Mouse (Mus musculus) hindbrain, embryonic 15.5 days (tissue): ENCODE data around the gene Gm28043. TPM values are rescaled to one million over a fixed set of nuclear protein-coding genes. Genes with fewer than 3 reads are reported as not detected.
"Not testable (repeated sequence)": the region's sequence is repeated elsewhere in the genome, so short reads cannot be mapped to it uniquely, and the experiment has no call there.

ENCODE experiments used
- ATAC-seq: fragments of 200-750 bp; cut with Nextera tagmentation; 2 replicates; pipeline ENCODE4 v1.8.0; 2017; ENCODE audit warnings: low read depth, moderate number of reproducible peaks, moderate TSS enrichment; ENCODE audit not compliant: low FRiP score
- H3K27ac ChIP-seq: fragments of 300-500 bp; sonication (generic); replicated peaks from 2 replicates; pipeline ENCODE4 v1.5.1; 2015; ENCODE audit warnings: mild to moderate bottlenecking, inconsistent platforms
- H3K27me3 ChIP-seq: fragments of 300-500 bp; sonication (generic); 2 replicates; pipeline ENCODE4 v1.6.1; 2015; ENCODE audit warnings: control low read depth, inconsistent platforms
- H3K36me3 ChIP-seq: fragments of 300-500 bp; sonication (generic); 2 replicates; pipeline ENCODE4 v1.6.1; 2015; ENCODE audit warnings: control low read depth, inconsistent platforms
- H3K4me1 ChIP-seq: fragments of 300-500 bp; sonication (generic); replicated peaks from 2 replicates; pipeline ENCODE4 v1.6.1; 2015; ENCODE audit warnings: control low read depth, inconsistent platforms
- H3K4me2 ChIP-seq: fragments of 300-500 bp; sonication (generic); 2 replicates; pipeline ENCODE4 v1.6.1; 2015; ENCODE audit warnings: moderate library complexity, mild to moderate bottlenecking, inconsistent platforms
- H3K4me3 ChIP-seq: fragments of 300-500 bp; sonication (generic); 2 replicates; pipeline ENCODE4 v1.5.1; 2015; ENCODE audit warnings: mild to moderate bottlenecking, inconsistent platforms
- H3K9ac ChIP-seq: fragments of 300-500 bp; sonication (generic); 2 replicates; pipeline ENCODE4 v1.6.1; 2015; ENCODE audit warnings: inconsistent platforms
- H3K9me3 ChIP-seq: fragments of 300-500 bp; sonication (generic); 2 replicates; pipeline ENCODE4 v1.6.1; 2016; ENCODE audit warnings: control low read depth, inconsistent platforms
- whole genome bisulfite sequencing: fragments of 180-500 bp; shearing (Covaris S2); methylation state at CpG from one replicate; pipeline ENCODE4 v1.1.7; 2015; 5-methylcytosine and 5-hydroxymethylcytosine counted together
- polyA plus RNA-seq: library from polyadenylated mRNA; unstranded; fragments of >200 nt; fragmentation: Nextera tagmentation; extraction: Ambion mirVana; gene quantifications from 2 replicates; pipeline ENCODE4 v1.2.1, GENCODE M21; 2015

The Gm28043 gene
- polyA plus RNA-seq, 1 experiment from 2014 or later: 3.3 TPM

GRCm38 (mm10) chr17:29595891-29596770 is 18.5 kb upstream of the Gm28043 start:
- peak; percentile 25; the same call in 1 of the 2 replicates for ATAC-seq
- no peaks in the 10 kb centered on the region for H3K27me3 ChIP-seq
- peaks cover 10% of the 10 kb centered on the region for H3K36me3 ChIP-seq
- no peak overlapping the region for H3K27ac ChIP-seq
- no peaks in the 10 kb centered on the region for H3K9me3 ChIP-seq
- H3K4me3 ChIP-seq: no peak overlapping the region
- 69% methylated on average over 15 of the region's 15 CpGs for WGBS
- peaks cover 13% of the 10 kb centered on the region for H3K4me1 ChIP-seq
- no peak overlapping the region for H3K4me2 ChIP-seq
- H3K9ac ChIP-seq: no peak overlapping the region

GRCm38 (mm10) chr17:29596771-29597132 is 17.9 kb upstream of the Gm28043 start:
- Histone ChIP-seq H3K4me3 (no peak overlapping the region), H3K9me3 (no peaks in the 10 kb centered on the region), H3K36me3 (peaks cover 12% of the 10 kb centered on the region), H3K4me2 (no peak overlapping the region), H3K4me1 (peaks cover 13% of the 10 kb centered on the region), H3K27ac (no peak overlapping the region), H3K27me3 (no peaks in the 10 kb centered on the region), H3K9ac (no peak overlapping the region)
- no peak for ATAC-seq
- 49% methylated on average over 13 of the region's 13 CpGs for WGBS

GRCm38 (mm10) chr17:29599051-29599450 is 15.6 kb upstream of the Gm28043 start:
- no peak overlapping the region for H3K4me2 ChIP-seq
- 93% methylated on average over 14 of the region's 14 CpGs for WGBS
- no peaks in the 10 kb centered on the region for H3K9me3 ChIP-seq
- no peak overlapping the region for H3K4me3 ChIP-seq
- no peaks in the 10 kb centered on the region for H3K27me3 ChIP-seq
- H3K9ac ChIP-seq: no peak overlapping the region
- no peak overlapping the region for H3K27ac ChIP-seq
- no peak for ATAC-seq
- H3K4me1 ChIP-seq: peaks cover 13% of the 10 kb centered on the region
- peaks cover 18% of the 10 kb centered on the region for H3K36me3 ChIP-seq

- H3K9me3 ChIP-seq: no peaks in the 10 kb centered on the region
- H3K36me3 ChIP-seq: peaks cover 18% of the 10 kb centered on the region
- no peak overlapping the region for H3K27ac ChIP-seq
- H3K9ac ChIP-seq: no peak overlapping the region
- no peaks in the 10 kb centered on the region for H3K27me3 ChIP-seq
- no peak overlapping the region for H3K4me2 ChIP-seq
- ATAC-seq: no peak
- no peak overlapping the region for H3K4me3 ChIP-seq
- peaks cover 13% of the 10 kb centered on the region for H3K4me1 ChIP-seq
- 88% methylated on average over 8 of the region's 8 CpGs for WGBS
These were observed 15.1 kb upstream of the Gm28043 start for GRCm38 (mm10) chr17:29599537-29599936.

- H3K9ac ChIP-seq: no peak overlapping the region
- no peak for ATAC-seq
- H3K36me3 ChIP-seq: peaks cover 15% of the 10 kb centered on the region
- no peak overlapping the region for H3K4me3 ChIP-seq
- H3K9me3 ChIP-seq: no peaks in the 10 kb centered on the region
- peaks cover 13% of the 10 kb centered on the region for H3K4me1 ChIP-seq
- no peaks in the 10 kb centered on the region for H3K27me3 ChIP-seq
- no peak overlapping the region for H3K27ac ChIP-seq
- 73% methylated on average over 4 of the region's 4 CpGs for WGBS
- H3K4me2 ChIP-seq: no peak overlapping the region
These were observed 13.3 kb upstream of the Gm28043 start for GRCm38 (mm10) chr17:29601391-29601790.

GRCm38 (mm10) chr17:29603283-29603682 is 11.4 kb upstream of the Gm28043 start:
- H3K4me1 ChIP-seq: no peaks in the 10 kb centered on the region
- H3K27me3 ChIP-seq: no peaks in the 10 kb centered on the region
- H3K9me3 ChIP-seq: no peaks in the 10 kb centered on the region
- H3K4me3 ChIP-seq: no peak overlapping the region
- no peak overlapping the region for H3K9ac ChIP-seq
- H3K27ac ChIP-seq: no peak overlapping the region
- peaks cover 15% of the 10 kb centered on the region for H3K36me3 ChIP-seq
- peak; percentile 60; the same call in 1 of the 2 replicates for ATAC-seq
- 29% methylated on average over 6 of the region's 6 CpGs for WGBS
- no peak overlapping the region for H3K4me2 ChIP-seq

GRCm38 (mm10) chr17:29613453-29613852 is 1.2 kb upstream of the Gm28043 start:
- H3K4me2 ChIP-seq, ATAC-seq, H3K27ac ChIP-seq, H3K4me3 ChIP-seq, H3K9me3 ChIP-seq, H3K27me3 ChIP-seq, H3K9ac ChIP-seq, H3K36me3 ChIP-seq: not testable (repeated sequence)
- peaks cover 32% of the 10 kb centered on the region for H3K4me1 ChIP-seq
- WGBS: 85% methylated on average over 5 of the region's 5 CpGs

GRCm38 (mm10) chr17:29615024-29615551 is 412 bp downstream of the Gm28043 start:
- peaks cover 32% of the 10 kb centered on the region for H3K4me1 ChIP-seq
- peak; percentile 35; the same call in 1 of the 2 replicates for ATAC-seq
- under 1% methylated on average over 42 of the region's 43 CpGs for WGBS
- H3K27me3 ChIP-seq: no peaks in the 10 kb centered on the region
- no peaks in the 10 kb centered on the region for H3K9me3 ChIP-seq
- H3K4me2 ChIP-seq: peak overlapping the region; percentile 73
- H3K36me3 ChIP-seq: peaks cover 10% of the 10 kb centered on the region
- H3K4me3 ChIP-seq: peak overlapping the region; percentile 71
- peak overlapping the region; percentile 86 for H3K27ac ChIP-seq
- H3K9ac ChIP-seq: peak overlapping the region; percentile 75

GRCm38 (mm10) chr17:29615616-29616015 is 940 bp downstream of the Gm28043 start:
- H3K27ac ChIP-seq: peak overlapping the region; percentile 86; the same call in 1 of the 2 replicates
- 9% methylated on average over 4 of the region's 4 CpGs for WGBS
- no peak for ATAC-seq
- peaks cover 10% of the 10 kb centered on the region for H3K36me3 ChIP-seq
- peaks cover 32% of the 10 kb centered on the region for H3K4me1 ChIP-seq
- H3K4me3 ChIP-seq: peak overlapping the region; percentile 71
- no peaks in the 10 kb centered on the region for H3K9me3 ChIP-seq
- H3K4me2 ChIP-seq: peak overlapping the region; percentile 73
- H3K27me3 ChIP-seq: no peaks in the 10 kb centered on the region
- peak overlapping the region; percentile 75 for H3K9ac ChIP-seq

GRCm38 (mm10) chr17:29619231-29619630 is 4.6 kb downstream of the Gm28043 start:
- no peak overlapping the region for H3K4me2 ChIP-seq
- WGBS: 92% methylated on average over 3 of the region's 3 CpGs

GRCm38 (mm10) chr17:29623488-29623887 is 8.8 kb downstream of the Gm28043 start:
- H3K4me2 ChIP-seq: no peak overlapping the region
- H3K4me3 ChIP-seq: no peak overlapping the region
- no peaks in the 10 kb centered on the region for H3K9me3 ChIP-seq
- no peak overlapping the region for H3K27ac ChIP-seq
- H3K27me3 ChIP-seq: no peaks in the 10 kb centered on the region
- no peak overlapping the region for H3K9ac ChIP-seq
- no peaks in the 10 kb centered on the region for H3K4me1 ChIP-seq
- WGBS: 96% methylated on average over 8 of the region's 8 CpGs
- no peak for ATAC-seq
- H3K36me3 ChIP-seq: peaks cover 71% of the 10 kb centered on the region

More at GRCm38 (mm10) chr17:29619231-29619630, 4.6 kb downstream of the Gm28043 start:
- Histone ChIP-seq H3K27ac (no peak overlapping the region), H3K36me3 (peaks cover 38% of the 10 kb centered on the region), H3K27me3 (no peaks in the 10 kb centered on the region), H3K4me3 (no peak overlapping the region), H3K4me1 (peaks cover 28% of the 10 kb centered on the region), H3K9ac (no peak overlapping the region), H3K9me3 (no peaks in the 10 kb centered on the region)
- ATAC-seq: no peak

- Histone ChIP-seq H3K36me3 (peaks cover 80% of the 10 kb centered on the region), H3K4me3 (no peak overlapping the region), H3K27ac (no peak overlapping the region), H3K9me3 (no peaks in the 10 kb centered on the region), H3K4me1 (no peaks in the 10 kb centered on the region), H3K9ac (no peak overlapping the region), H3K27me3 (no peaks in the 10 kb centered on the region), H3K4me2 (no peak overlapping the region)
- ATAC-seq: no peak
- WGBS: 87% methylated on average over 9 of the region's 9 CpGs
These were observed 12.6 kb downstream of the Gm28043 start for GRCm38 (mm10) chr17:29627285-29627684.
